Mouse (Mus musculus) neural tube, embryonic 15.5 days (tissue): ENCODE measurements around the gene Myo16. TPM values are rescaled to one million over a fixed set of nuclear protein-coding genes. Genes with fewer than 3 reads are reported as not detected.

ENCODE experiments used
- ATAC-seq: fragments of 200-750 bp; cut with Nextera tagmentation; 2 replicates; pipeline ENCODE4 v1.8.0; 2017; ENCODE audit warnings: mild to moderate bottlenecking, moderate TSS enrichment, moderate library complexity; ENCODE audit not compliant: low FRiP score
- H3K27ac ChIP-seq: fragments of 300-500 bp; sonication (generic); replicated peaks from 2 replicates; pipeline ENCODE4 v1.5.1; 2015; ENCODE audit warnings: mild to moderate bottlenecking, inconsistent platforms
- H3K27me3 ChIP-seq: fragments of 300-500 bp; sonication (generic); replicated peaks from 2 replicates; pipeline ENCODE4 v1.6.1; 2015; ENCODE audit warnings: inconsistent platforms
- H3K36me3 ChIP-seq: fragments of 300-500 bp; sonication (generic); 2 replicates; pipeline ENCODE4 v1.6.1; 2015; ENCODE audit warnings: inconsistent platforms
- H3K4me1 ChIP-seq: fragments of 300-500 bp; sonication (generic); 2 replicates; pipeline ENCODE4 v1.6.1; 2015; ENCODE audit warnings: inconsistent platforms
- H3K4me2 ChIP-seq: fragments of 300-500 bp; sonication (generic); 2 replicates; pipeline ENCODE4 v1.6.1; 2015; ENCODE audit warnings: inconsistent platforms, mild to moderate bottlenecking, moderate library complexity
- H3K4me3 ChIP-seq: fragments of 300-500 bp; sonication (generic); replicated peaks from 2 replicates; pipeline ENCODE4 v1.5.1; 2015; ENCODE audit warnings: mild to moderate bottlenecking, inconsistent platforms
- H3K9ac ChIP-seq: fragments of 300-500 bp; sonication (generic); replicated peaks from 2 replicates; pipeline ENCODE4 v1.6.1; 2015; ENCODE audit warnings: mild to moderate bottlenecking, inconsistent platforms
- H3K9me3 ChIP-seq: fragments of 300-500 bp; sonication (generic); replicated peaks from 2 replicates; pipeline ENCODE4 v1.6.1; 2016; ENCODE audit warnings: inconsistent platforms
- WGBS: fragments of 180-500 bp; shearing (Covaris S2); methylation state at CpG from one replicate; pipeline ENCODE4 v1.1.7; 2015; ENCODE audit warnings: mixed read lengths; 5-methylcytosine and 5-hydroxymethylcytosine counted together
- polyA plus RNA-seq: library from polyadenylated mRNA; unstranded; fragments of >200 nt; fragmentation: Nextera tagmentation; extraction: Ambion mirVana; gene quantifications from 2 replicates; pipeline ENCODE4 v1.2.1, GENCODE M21; 2015

Gene Myo16
- polyA plus RNA-seq, 1 experiment from 2014 or later, result 5.6 TPM

- Histone ChIP-seq H3K27me3 (no peaks in the 10 kb centered on the region), H3K36me3 (no peaks in the 10 kb centered on the region), H3K4me1 (0 out of 2 replicates have a peak, but pooled peaks cover 8% of the 10 kb centered on the region), H3K4me2 (no peak overlapping the region), H3K4me3 (no peak overlapping the region), H3K9me3 (no peaks in the 10 kb centered on the region), H3K27ac (0 out of 2 replicates have a peak overlapping the region, but pooled peaks have one; percentile 13), H3K9ac (no peak overlapping the region)
- WGBS, result 47% methylated on average over 4 of the region's 4 CpGs
- no peak for ATAC-seq
Measured at GRCm38 (mm10) chr8:10525686-10526085, 372.0 kb downstream of the Myo16 start.

GRCm38 (mm10) chr8:10526616-10527015, 372.9 kb downstream of the Myo16 start:
- Histone ChIP-seq H3K4me3 (no peak overlapping the region), H3K27ac (no peak overlapping the region), H3K4me2 (no peak overlapping the region), H3K36me3 (no peaks in the 10 kb centered on the region), H3K9ac (no peak overlapping the region), H3K4me1 (0 out of 2 replicates have a peak, but pooled peaks cover 8% of the 10 kb centered on the region), H3K27me3 (no peaks in the 10 kb centered on the region), H3K9me3 (no peaks in the 10 kb centered on the region)
- ATAC-seq, result no peak
- 64% methylated on average over 5 of the region's 5 CpGs for WGBS

- Histone ChIP-seq H3K9me3 (no peaks in the 10 kb centered on the region), H3K4me2 (no peak overlapping the region), H3K36me3 (0 out of 2 replicates have a peak, but pooled peaks cover 7% of the 10 kb centered on the region), H3K27me3 (no peaks in the 10 kb centered on the region), H3K4me1 (no peaks in the 10 kb centered on the region), H3K4me3 (no peak overlapping the region), H3K27ac (no peak overlapping the region), H3K9ac (no peak overlapping the region)
- no peak for ATAC-seq
- 63% methylated on average over 16 of the region's 16 CpGs for WGBS
Measured at GRCm38 (mm10) chr8:10534619-10535286, 381.0 kb downstream of the Myo16 start.

- no peak for ATAC-seq
- no peak overlapping the region for H3K4me3 ChIP-seq
- H3K9me3 ChIP-seq, result no peaks in the 10 kb centered on the region
- H3K4me2 ChIP-seq, result no peak overlapping the region
- WGBS, result 64% methylated on average over 6 of the region's 6 CpGs
- no peaks in the 10 kb centered on the region for H3K27me3 ChIP-seq
- 0 out of 2 replicates have a peak, but pooled peaks cover 4% of the 10 kb centered on the region for H3K36me3 ChIP-seq
- H3K27ac ChIP-seq, result no peak overlapping the region
- 0 out of 2 replicates have a peak overlapping the region, but pooled peaks have one; percentile 3 for H3K9ac ChIP-seq
- H3K4me1 ChIP-seq, result peaks cover 5% of the 10 kb centered on the region; the same call in 1 of the 2 replicates
Measured at GRCm38 (mm10) chr8:10538319-10538718, 384.6 kb downstream of the Myo16 start.

- peaks cover 5% of the 10 kb centered on the region; the same call in 1 of the 2 replicates for H3K4me1 ChIP-seq
- H3K36me3 ChIP-seq, result no peaks in the 10 kb centered on the region
- H3K9me3 ChIP-seq, result no peaks in the 10 kb centered on the region
- H3K27me3 ChIP-seq, result no peaks in the 10 kb centered on the region
- H3K4me3 ChIP-seq, result no peak overlapping the region
- no peak overlapping the region for H3K4me2 ChIP-seq
- no peak overlapping the region for H3K27ac ChIP-seq
- no peak overlapping the region for H3K9ac ChIP-seq
- WGBS, result 82% methylated on average over 4 of the region's 4 CpGs
- ATAC-seq, result no peak
Measured at GRCm38 (mm10) chr8:10539665-10540064, 386.0 kb downstream of the Myo16 start.

GRCm38 (mm10) chr8:10545890-10546289, 392.2 kb downstream of the Myo16 start:
- H3K4me3 ChIP-seq, result no peak overlapping the region
- H3K4me1 ChIP-seq, result peaks cover 4% of the 10 kb centered on the region; the same call in 1 of the 2 replicates
- no peak overlapping the region for H3K4me2 ChIP-seq
- no peak for ATAC-seq
- no peaks in the 10 kb centered on the region for H3K36me3 ChIP-seq
- no peaks in the 10 kb centered on the region for H3K27me3 ChIP-seq
- H3K9ac ChIP-seq, result no peak overlapping the region
- 73% methylated on average over 3 of the region's 3 CpGs for WGBS
- no peaks in the 10 kb centered on the region for H3K9me3 ChIP-seq
- H3K27ac ChIP-seq, result no peak overlapping the region

- Histone ChIP-seq H3K9ac (no peak overlapping the region), H3K9me3 (no peaks in the 10 kb centered on the region), H3K4me2 (no peak overlapping the region), H3K27ac (no peak overlapping the region), H3K36me3 (no peaks in the 10 kb centered on the region), H3K4me3 (no peak overlapping the region), H3K27me3 (no peaks in the 10 kb centered on the region), H3K4me1 (no peaks in the 10 kb centered on the region)
- 90% methylated on average over 8 of the region's 8 CpGs for WGBS
- no peak for ATAC-seq
Measured at GRCm38 (mm10) chr8:10546519-10546918, 392.8 kb downstream of the Myo16 start.

GRCm38 (mm10) chr8:10548003-10548584, 394.4 kb downstream of the Myo16 start:
- H3K4me2 ChIP-seq, result no peak overlapping the region
- no peak overlapping the region for H3K9ac ChIP-seq
- H3K4me3 ChIP-seq, result no peak overlapping the region
- ATAC-seq, result no peak
- no peaks in the 10 kb centered on the region for H3K36me3 ChIP-seq
- no peaks in the 10 kb centered on the region for H3K9me3 ChIP-seq
- H3K27me3 ChIP-seq, result no peaks in the 10 kb centered on the region
- 78% methylated on average over 9 of the region's 9 CpGs for WGBS
- no peak overlapping the region for H3K27ac ChIP-seq
- no peaks in the 10 kb centered on the region for H3K4me1 ChIP-seq

GRCm38 (mm10) chr8:10549434-10549833, 395.7 kb downstream of the Myo16 start:
- 97% methylated on average over 3 of the region's 3 CpGs for WGBS
- no peak overlapping the region for H3K4me3 ChIP-seq

GRCm38 (mm10) chr8:10557961-10558360, 404.2 kb downstream of the Myo16 start:
- H3K9ac ChIP-seq, result no peak overlapping the region
- 58% methylated on average over 7 of the region's 7 CpGs for WGBS
- no peaks in the 10 kb centered on the region for H3K27me3 ChIP-seq
- no peak overlapping the region for H3K4me2 ChIP-seq
- H3K27ac ChIP-seq, result no peak overlapping the region
- peaks cover 22% of the 10 kb centered on the region for H3K4me1 ChIP-seq
- no peaks in the 10 kb centered on the region for H3K9me3 ChIP-seq
- H3K36me3 ChIP-seq, result no peaks in the 10 kb centered on the region; the same call in 1 of the 2 replicates
- ATAC-seq, result no peak
- no peak overlapping the region for H3K4me3 ChIP-seq

More at GRCm38 (mm10) chr8:10549434-10549833, 395.7 kb downstream of the Myo16 start:
- H3K4me2 ChIP-seq, result no peak overlapping the region
- H3K27ac ChIP-seq, result no peak overlapping the region
- H3K9ac ChIP-seq, result no peak overlapping the region
- H3K27me3 ChIP-seq, result no peaks in the 10 kb centered on the region
- H3K36me3 ChIP-seq, result no peaks in the 10 kb centered on the region
- ATAC-seq, result no peak
- no peaks in the 10 kb centered on the region for H3K4me1 ChIP-seq
- H3K9me3 ChIP-seq, result no peaks in the 10 kb centered on the region

GRCm38 (mm10) chr8:10559479-10559878, 405.8 kb downstream of the Myo16 start:
- peaks cover 22% of the 10 kb centered on the region for H3K4me1 ChIP-seq
- 88% methylated on average over 6 of the region's 6 CpGs for WGBS

GRCm38 (mm10) chr8:10561616-10562015, 407.9 kb downstream of the Myo16 start:
- H3K27me3 ChIP-seq, result no peaks in the 10 kb centered on the region
- H3K9ac ChIP-seq, result no peak overlapping the region
- no peaks in the 10 kb centered on the region for H3K9me3 ChIP-seq
- no peak for ATAC-seq
- WGBS, result 53% methylated on average over 5 of the region's 5 CpGs
- no peak overlapping the region for H3K4me2 ChIP-seq
- H3K36me3 ChIP-seq, result no peaks in the 10 kb centered on the region
- H3K4me3 ChIP-seq, result no peak overlapping the region
- H3K27ac ChIP-seq, result no peak overlapping the region
- peaks cover 22% of the 10 kb centered on the region for H3K4me1 ChIP-seq

More at GRCm38 (mm10) chr8:10559479-10559878, 405.8 kb downstream of the Myo16 start:
- Histone ChIP-seq H3K36me3 (no peaks in the 10 kb centered on the region; the same call in 1 of the 2 replicates), H3K9ac (no peak overlapping the region), H3K4me2 (no peak overlapping the region), H3K4me3 (no peak overlapping the region), H3K27me3 (no peaks in the 10 kb centered on the region), H3K9me3 (no peaks in the 10 kb centered on the region), H3K27ac (no peak overlapping the region)
- no peak for ATAC-seq
